Mouse (Mus musculus): ENCODE measurements around the gene Hmgb2.

DNA sequence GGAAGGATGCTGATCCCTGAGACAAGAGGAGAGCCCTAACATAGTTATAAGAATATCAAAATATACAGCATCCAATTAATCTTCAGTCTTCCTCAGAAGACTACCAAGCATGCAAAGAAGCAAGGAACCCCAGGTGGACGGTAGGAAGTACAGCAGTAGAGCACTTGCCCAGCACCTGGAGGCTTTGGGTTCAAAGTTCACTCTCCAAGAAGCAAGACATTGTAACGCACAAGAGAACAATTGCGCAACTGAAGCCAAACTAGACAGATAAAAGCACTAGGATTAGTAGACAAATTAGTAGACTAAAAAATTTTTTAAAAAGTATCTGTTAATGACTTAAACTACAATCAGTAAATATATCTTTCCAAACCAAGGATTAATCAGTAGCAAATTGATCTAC is 48.0 kb upstream of the Hmgb2 start:
- TF ChIP-seq CTCF (IDR thresholded peaks at IDR 0.05; ENCODE audit: borderline replicate concordance, insufficient read depth, low read depth, low read length): no peak
- TF ChIP-seq POLR2A (IDR thresholded peaks at IDR 0.05; ENCODE audit: borderline replicate concordance, insufficient read depth, low read length): no peak
